Mouse (Mus musculus) lung, postnatal 14 days (tissue): ENCODE data around the gene Sparcl1.

Source experiments
- DNase-seq: peaks from one replicate; pipeline ENCODE4 v3.0.0; 2021

The Sparcl1 gene

DNA sequence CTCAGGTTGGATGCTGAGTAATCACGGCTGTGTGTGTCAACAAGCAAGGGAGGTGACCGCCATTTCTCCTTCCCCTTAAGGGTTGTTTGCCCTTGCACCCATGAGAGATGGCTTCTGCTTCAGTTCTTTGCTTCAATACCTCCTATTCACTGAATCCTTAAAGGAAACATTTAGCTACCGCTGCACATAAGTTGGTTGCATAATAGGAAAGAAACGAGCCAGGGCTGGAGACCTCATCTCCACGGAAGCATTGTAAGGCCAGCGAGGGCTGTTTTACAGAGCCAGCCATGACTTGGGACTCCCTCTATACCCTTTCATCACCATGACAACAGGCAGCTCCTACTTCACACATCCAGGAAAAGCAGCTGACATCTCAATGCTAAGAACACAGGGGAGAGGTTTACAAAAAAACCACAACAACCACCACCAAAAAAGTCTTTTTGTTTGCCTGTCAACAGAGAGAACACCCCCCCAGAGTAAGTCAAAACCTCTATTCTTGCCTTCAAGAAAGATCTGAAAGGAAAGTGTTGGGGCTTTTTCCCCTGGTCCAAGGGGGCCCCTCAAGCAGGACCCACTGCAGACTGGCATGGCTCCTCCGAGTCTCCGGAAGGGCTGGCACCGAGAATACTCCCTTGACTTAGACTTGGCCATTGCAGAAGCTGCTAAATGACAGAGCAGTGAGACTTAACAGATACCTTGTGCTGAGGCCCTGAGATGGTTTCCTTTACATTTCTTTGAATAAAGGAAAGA lies 3.2 kb downstream of the Sparcl1 start:
- no peak for DNase-seq

DNA sequence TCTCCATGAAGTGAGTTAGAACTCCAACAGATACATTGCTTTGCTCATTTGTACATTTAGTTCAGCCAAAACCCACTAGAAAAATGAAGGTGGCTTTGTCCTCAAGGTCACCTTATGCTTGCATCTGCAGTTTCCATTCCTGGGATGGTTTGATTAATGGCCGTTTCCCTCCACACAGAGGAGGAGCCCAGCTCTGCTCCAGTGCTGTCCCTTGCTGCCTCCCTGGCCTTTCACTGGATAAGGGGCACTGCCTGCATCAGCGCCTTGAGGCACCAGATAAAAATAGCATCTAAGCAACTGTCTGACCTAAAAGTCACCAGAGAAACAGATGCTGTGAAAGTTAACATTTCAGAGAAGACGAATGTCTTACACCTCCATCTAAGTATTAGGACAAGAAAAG lies 4.0 kb downstream of the Sparcl1 start:
- peak; percentile 33 for DNase-seq

DNA sequence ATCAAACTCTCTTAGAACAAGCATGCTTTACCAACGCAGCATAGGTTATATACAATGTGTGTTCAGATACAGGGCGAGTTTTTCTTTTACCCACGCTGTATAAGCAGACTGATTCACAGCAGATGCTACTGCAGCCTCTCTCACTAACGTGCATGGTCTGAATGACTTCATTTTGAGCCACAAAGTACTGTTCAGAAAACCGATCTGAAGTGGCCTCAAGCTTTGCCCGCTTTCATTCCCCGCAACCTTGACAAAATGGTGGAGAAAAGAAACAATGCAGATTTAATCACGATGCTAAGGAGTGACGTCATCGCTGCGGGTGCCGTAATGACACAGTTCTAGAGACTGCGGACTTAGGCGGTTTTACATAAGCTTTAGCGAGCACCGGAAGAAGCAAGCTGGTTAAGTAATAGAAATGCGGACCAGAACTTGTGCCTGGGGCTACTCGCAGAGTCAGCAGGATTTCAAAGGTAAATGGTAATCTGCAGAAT lies 4.6 kb downstream of the Sparcl1 start:
- DNase-seq = no peak

DNA sequence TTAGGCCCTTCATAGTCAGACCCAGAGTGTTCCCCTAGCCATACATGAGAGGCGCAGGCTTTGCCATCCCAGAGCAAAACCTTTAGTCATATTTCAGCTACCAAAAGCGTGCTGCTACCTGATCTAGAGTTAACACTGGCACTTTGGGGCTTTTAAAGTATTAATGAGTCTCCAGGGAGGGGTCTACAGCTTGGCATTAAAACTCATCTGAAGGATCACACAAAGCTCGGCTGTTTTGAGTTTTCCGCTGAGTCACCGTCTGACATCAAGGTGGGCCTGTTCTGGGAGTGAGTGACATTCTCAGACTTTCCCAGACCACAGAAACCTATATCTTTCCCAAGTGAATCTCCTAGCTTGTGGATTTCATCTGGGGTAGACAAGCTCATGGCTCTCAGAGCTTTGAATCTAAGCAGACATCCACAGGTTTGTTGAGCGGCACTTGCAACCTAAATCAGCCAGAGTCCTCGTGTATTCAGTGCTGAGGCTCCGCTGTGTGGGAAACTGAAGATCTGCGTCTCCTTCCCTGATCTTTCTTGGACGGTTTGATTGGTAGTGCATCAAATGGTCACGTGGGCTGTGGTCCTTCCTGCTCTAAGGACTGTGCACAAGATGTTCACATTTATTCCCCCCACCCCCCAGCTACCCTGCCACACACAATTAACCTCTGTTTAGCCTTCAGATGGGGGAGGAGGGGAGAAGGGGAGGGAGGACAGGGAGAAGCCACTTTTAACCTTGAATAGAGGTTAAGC lies 5.2 kb downstream of the Sparcl1 start:
- no peak for DNase-seq

DNA sequence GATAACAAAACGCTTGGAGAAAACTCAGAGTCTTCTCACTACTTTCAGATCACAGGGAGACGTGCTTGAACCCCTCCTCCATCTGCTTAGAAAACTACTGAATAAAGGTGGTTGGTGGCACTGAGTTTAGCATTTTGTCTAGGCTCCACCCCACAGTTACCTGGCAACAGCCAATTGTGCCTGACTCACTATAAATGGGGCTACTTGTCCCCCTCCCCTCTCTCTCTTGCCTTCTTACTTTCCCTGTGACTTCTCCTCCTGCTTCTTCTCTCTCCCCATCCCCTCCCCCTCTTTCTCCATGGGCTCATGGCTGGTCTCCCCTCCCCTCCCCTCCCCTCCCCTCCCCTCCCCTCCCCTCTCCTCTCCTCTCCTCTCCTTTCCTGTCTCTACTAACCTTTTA lies 9.4 kb downstream of the Sparcl1 start:
- no peak for DNase-seq

DNA sequence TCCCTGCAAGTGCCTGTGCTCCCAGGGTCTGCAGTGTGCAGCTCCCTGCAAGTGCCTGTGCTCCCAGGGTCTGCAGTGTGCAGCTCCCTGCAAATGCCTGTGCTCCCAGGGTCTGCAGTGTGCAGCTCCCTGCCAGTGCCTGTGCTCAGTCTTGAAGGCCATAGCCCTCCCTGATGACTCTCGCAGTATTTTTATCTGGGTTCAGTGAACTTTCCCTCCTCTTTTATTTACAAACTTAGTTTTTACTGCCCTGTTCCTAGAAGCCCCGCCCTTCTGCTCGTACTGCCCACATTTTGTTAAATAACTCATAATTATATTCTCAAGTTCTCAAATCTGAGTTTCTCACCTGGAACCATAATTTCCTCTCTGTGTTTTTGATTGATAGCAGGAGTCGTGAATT lies 10.4 kb downstream of the Sparcl1 start:
- DNase-seq = no peak

DNA sequence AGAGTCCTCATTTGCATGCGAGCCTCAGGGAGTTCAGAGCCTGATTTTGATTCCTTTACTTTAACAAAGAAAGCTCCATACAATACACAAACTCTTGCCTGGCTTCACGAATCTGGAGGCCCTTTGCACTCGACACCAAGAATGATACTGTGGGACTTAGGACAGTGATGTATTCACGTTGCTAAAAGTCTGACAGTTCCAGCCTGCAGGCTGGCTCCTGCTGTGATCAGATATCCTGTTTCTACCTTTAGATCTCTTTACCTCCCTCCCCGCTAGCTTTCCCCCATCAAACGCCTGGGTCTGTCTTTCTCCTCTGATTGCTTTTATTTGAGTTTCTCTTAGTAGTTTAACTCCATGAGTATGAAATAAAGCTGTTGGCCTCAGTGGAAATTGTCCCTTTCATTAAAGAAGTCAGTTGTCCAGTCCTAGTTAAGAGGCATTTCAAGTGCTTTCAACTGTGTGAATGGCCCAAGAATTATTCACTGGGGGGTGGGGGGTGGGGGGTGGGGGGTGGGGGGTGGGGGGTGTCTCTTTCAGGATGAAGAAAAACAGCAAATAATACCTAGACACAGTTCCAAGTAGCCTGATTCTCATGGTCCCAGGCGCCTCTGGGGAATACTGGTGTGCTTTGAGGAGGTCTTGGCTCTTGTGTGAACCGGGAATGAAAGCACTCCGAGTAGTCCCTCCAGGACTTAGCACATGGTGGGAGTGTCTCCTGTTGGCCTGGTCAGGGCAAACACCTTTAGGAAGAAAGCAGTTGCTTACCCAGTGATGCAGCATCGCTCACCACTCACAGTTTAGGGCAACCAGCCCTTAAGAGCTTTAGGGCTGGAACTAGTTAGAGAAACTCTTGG lies 11.6 kb downstream of the Sparcl1 start:
- no peak for DNase-seq

DNA sequence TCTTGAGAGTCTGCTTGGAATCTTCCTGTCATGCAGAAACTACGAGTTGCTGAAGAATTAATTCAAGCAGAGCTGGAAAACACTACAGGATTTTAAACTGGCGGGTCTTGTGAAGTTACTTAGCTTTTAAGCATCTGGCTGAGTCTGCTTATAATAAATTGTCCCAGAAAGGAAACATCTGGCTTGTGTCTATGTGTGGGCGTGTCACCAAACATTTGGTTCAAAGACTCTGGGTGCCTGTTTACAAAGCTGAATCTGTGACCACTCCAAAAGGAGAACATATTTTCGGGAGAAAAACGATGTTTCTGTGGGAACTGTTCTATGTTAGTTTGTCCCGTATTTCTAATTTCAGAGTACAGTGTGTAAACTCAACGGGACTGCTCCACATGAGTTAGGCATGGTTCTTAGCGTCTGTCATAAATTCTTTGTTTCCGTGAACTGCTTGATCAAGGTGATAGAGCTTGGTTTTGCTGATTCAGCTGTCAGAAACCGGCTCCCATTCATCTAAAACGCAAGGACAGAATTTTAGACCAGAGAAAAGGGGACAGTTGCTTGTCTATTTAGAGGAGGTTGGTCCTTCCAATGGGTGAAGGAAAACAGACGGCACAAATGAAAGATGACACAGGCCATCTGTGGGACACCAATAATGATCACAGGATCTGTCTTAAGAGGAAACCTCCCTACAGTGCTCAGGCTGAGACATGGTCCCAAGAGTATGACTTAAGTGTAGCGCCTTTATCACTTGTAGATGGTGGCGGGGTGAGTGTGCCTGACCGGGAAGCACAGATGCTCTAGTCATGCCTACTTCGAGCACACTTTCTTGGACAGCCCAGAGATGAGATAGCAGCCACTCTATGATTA lies 17.2 kb downstream of the Sparcl1 start:
- peak; percentile 54 for DNase-seq

DNA sequence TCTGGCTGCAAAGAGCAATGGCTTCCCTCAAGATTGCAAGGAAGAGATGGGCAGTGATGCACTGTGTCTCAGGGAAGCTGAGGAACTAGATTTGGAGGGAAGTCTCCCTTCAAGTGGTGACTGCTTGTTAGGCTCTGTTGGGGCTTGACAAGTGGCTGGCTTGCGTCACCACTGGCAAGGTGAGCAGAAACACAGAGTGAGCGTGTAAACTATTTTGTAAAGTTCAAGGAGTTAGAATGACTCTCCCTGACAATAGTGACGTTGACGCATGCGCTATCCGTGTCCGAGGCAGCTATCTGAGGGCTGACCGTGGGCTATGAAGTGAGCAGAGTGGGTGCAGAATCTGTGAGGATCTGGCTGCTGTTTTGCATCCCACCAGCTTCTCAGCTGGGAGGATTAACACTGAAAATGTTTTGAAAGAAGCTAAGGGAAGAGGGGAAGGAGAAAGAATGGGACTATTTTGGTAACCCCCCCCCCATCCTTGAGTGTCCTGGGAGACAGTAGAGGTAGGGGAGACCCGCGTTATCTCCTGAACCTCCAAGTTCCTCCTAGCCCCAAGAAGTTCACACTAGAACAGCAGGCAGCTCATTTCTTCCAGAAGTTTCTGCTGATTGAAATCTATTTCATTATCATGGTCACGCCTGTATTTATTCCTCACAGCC lies 18.0 kb downstream of the Sparcl1 start:
- peak; percentile 45 for DNase-seq

DNA sequence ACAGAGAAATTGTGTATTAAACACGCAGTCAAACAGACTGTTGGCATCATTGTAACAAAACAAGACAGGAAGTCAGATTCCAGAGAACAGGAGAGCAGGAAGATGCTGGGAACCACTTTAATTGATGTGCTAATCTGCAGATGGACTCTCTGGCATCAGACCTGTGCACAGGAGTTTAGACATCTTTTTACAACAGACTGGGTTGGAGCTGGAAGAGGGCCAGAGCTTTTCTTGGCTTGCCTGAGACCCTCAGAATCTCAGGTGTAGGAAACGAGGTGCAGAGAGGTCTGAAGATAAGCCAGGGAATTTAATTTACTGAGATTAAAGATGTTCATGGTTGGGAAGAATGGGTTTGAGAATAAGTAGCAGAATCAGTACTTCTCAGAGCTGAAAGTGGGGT lies 23.8 kb downstream of the Sparcl1 start:
- no peak for DNase-seq

DNA sequence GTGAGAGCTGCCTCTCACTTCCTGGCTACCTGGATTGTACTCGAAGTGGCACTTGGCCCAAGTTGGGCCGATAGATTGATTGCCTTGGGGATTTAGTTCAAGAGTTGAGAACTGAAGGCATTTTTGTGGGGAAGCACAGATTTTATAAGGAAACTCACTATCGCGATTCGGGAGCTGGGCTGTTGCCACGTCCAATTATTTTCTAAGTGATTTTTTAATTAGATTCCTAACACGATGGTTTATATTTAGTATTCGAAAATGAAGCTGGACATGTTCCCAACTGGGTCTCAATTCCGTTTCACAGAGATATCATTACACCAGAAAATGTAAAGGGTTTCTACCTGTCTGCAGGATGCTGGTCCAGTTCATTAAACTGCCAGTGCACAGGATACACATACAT lies 28.2 kb downstream of the Sparcl1 start:
- no peak for DNase-seq

DNA sequence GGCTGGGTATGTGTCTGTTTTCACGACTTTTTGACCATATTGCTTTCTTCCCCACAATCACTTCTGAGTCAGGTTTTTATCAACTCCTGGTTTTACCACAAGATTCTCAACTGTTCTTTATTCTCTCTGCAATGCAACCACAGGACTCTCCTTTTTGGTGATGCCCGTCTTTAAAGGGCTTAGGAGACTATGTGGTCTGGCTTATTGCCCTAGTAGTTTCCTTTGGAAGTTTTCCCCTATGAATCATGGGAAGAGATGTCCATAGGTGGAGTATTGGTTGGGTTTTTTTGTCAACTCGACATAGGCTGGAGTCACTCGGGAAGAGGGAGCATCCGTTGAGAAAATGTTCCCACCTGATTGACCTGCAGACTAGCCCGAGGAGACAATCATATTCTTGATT lies 32.8 kb downstream of the Sparcl1 start:
- no peak for DNase-seq

DNA sequence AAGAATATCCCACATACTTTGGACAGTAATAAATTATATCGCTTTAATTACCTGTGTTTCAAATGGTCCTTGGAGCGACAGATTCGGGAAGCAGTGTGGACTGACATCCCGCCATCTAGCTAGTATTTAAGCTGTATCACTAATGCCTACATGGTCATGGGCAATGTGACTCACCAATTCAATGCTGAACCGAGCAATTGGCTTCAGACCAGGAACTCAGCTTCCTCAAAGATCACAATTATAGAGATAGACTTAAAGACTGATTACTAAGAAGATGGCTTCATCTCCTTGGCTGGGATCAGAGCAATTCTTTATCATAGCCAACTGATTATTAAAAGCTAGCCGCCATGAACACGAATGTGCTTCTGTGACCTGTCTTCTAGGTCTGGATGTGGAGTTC lies 36.0 kb downstream of the Sparcl1 start, which contains the start of gene Gm17660:
Gene Gm17660, minus strand, starts transcription at position 101 of the 400 bp plus-strand sequence.
- no peak for DNase-seq

DNA sequence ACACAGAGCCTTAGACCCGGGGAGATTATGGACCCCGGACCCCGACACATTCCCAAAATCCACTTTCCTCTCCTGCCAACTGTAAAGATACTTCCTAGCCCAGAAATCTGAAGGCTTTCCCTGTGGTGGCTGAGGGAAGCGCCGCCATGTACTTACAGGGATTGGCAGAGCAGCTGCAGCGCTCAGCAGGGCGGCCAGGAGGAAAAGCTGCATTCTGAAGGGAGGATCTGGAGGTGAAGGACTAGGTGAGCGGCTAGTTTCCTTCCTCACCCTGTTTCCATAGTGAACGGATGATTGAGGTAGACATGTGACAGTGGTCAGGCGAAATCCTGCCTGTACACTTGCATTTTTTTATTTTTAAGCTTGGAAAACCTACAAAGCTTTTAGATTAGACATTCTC lies 37.2 kb downstream of the Sparcl1 start:
- DNase-seq = no peak

DNA sequence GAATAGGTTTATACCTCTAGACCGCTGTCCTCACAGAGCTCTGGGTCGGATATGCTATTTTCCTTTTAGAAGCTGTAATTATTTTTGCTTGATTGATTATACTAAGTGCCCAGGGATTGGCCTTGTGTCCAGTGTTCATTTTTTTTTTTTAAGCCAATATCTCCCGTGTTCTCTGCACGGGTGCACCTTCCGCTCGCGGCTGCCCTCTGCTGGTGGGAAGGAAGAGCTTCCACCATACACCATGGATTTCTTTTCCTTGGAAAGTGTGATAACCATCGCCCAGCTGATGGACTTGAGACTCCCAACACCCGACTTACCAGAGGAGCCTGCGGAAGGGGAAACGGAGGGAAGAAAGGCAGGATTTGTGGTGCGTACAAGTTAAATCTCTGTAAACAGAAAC lies 39.1 kb downstream of the Sparcl1 start:
- DNase-seq = peak; percentile 84

DNA sequence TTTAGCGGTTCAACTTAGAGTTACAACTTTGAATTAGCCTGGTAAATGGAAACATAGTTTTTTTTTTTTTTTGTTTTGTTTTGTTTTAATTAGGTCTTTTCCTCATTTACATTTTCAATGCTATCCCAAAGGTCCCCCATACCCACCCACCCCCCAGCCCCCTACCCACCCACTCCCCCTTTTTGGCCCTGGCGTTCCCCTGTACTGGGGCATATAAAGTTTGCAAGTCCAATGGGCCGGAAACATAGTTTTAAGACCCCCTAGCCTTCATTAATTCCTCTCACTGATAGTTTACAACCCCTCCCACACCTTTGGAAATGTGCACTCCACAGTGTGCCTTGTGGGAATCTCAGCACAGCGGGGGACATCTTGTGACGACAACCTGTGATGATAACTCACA lies 39.9 kb downstream of the Sparcl1 start:
- no peak for DNase-seq

DNA sequence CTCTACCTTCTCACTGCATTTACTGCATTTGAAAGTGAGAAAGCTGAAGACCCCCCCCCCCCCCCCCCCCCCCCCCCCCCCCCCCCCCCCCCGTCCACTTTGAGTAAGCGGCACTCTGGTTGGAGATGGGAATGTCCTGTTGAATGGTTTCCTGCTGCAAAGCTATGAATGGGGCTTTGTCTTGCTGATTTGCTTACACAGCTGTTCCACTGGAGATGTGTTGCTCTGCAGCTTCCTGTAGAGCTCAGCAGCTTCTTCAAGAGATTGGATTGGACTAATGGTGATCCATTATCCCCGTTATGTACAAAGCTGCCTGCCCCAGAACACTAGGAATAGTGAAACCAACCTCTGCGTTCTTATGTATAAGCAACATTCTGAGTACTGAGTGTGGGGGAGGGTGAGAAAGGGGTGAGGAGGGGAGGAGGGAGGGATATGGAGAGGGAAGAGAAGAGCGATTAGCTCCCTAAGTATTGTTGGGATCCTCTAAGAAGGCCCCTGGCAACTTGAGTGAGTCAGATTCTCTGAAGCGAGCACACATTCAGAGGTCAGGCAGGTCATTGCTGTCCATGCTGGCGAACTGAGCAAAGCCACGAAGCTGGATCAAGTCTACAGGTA lies 41.2 kb downstream of the Sparcl1 start:
- DNase-seq = no peak

DNA sequence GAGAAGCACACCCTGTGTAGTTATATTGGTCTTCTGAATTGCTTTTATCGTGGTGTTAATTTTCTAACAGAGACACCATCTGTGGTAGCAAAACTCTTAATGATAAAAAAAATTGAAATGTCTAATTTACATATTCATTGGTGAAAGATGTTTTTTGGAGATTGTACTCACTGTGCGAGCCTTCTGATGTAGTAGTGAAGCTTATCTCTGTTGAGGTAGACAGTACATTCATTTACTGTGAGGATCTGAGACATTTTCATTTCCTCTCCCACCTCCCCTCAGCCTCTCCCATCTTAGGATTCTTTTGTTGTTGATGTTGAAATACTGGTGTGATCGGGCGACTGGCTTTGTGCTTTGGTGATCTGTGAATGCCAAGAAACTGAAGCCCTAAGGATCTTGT lies 42.5 kb downstream of the Sparcl1 start:
- DNase-seq = no peak

DNA sequence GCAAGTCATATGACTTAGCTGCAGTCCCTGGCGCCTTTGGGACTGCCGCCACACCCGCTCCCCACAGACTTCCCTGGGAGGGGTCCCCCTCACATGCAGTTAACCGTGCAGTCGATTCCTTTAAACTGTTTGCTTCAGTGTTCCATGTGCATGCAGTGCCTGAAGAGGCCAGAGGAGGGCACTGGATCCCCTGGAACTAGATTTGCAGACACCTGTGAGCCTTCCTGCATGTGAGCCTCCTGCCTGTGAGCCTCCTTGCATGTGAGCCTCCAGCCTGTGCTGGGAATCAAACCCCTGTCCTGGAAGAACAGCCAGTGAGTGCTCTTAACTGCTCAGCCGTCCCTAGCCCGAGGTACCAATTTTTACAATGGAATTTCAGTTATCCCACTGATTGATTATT lies 44.8 kb downstream of the Sparcl1 start:
- DNase-seq = peak; percentile 15

DNA sequence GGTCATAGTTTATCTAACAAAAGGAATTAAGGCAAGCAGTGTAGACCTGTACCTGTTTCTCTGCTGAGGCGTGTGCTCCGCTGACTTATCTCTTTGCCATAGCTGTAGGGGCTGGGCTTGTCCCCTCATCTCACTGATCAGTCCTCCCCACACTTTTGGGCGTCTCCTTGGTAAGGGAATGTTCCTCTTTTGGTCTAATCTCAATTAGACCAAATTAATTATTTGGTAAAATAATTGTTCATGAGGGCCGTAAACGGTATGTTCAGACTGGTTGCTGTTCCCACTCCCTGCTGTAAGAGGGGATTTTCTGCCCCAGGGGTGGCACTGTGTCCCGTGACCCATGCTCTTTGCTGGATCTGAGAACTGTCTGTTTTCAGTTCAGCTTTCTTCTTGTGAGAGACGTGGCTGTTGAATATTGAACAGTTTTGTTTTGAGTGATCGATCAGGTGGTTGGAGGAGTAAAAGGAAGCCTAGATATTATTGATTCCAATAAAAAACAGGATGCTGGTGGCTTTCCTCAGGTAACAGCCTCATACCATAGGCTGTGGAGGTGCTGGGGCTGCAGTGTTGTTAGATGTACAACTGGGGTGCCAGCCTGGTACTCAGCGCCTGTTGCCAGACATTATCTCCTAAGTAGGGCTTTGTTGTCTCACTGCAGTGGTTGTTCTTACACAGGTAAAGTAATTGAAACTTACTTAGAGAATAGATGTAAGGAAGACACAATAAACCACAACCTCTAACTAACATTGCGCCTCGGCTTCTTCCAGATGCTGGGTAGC lies 50.6 kb downstream of the Sparcl1 start:
- DNase-seq = no peak
